In the genomic region with DNA sequence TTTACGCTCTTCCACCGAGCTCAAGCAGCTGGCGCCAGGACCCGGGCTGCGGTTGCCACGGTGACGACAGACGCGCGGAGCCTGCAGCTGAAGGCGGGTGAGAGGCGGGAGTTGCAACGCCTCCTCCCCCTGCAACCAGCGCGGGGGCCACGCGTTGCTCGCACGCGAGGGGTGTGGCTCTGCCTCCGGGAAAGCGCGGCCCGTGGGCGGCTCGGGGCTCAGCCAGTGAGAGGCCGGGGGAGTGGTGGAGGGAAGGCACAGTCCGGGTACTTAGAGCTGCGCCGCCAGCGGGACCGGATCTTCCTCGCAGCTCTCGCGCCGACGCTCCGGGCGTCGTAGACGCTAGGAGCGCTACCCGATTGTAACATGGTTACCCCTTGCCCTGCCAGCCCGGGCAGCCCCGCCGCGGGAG, we compare ENCODE assay signal across 8 mouse cellular contexts. TPM values are rescaled to one million over a fixed set of nuclear protein-coding genes. Genes with fewer than 3 reads are reported as not detected.
DNase-seq lines count a peak whose midpoint lies in the region; ATAC-seq lines count a peak whose summit lies in the region.

A gene (plus strand): TSS at position 271 of the 412 bp plus-strand sequence.

- H3K9ac ChIP-seq in hindbrain, embryonic 14.5 days = peak within 1 kb of the TSS; percentile 45

- H3K36me3 ChIP-seq in hindbrain, embryonic 14.5 days (replicated peaks; ENCODE audit: control insufficient read depth, insufficient read depth) = no peaks in the 10 kb centered on the region

- DNase-seq in T-cell, adult 2 months (ENCODE audit: low spot score) = peak; percentile 91
- peak; percentile 69 to 81 for DNase-seq in cerebellum, postnatal 36 days
- peak; percentile 90 to 95 for DNase-seq in frontal cortex, postnatal 36 days (ENCODE audit: low spot score in 2 of 2)
- DNase-seq in hindbrain, embryonic 14.5 days (ENCODE audit: low spot score) = peak; percentile 85
- DNase-seq in layer of hippocampus, postnatal 36 days = peak; percentile 93 to 95
- DNase-seq in lung, postnatal 25 days (ENCODE audit: low spot score) = peak; percentile 96
- peak; percentile 98 for DNase-seq in retina, postnatal 1 day
- peak; percentile 93 for DNase-seq in thymus, postnatal 4 days

- no peak within 1 kb of the TSS for H3K27ac ChIP-seq in hindbrain, embryonic 14.5 days

- no peaks in the 10 kb centered on the region for H3K9me3 ChIP-seq in hindbrain, embryonic 14.5 days (ENCODE audit: control insufficient read depth, low read length)

- H3K4me2 ChIP-seq in hindbrain, embryonic 14.5 days (replicated peaks) = peak within 1 kb of the TSS; percentile 98

- 0% methylated on average over 47 of the region's 47 CpGs for WGBS in hindbrain, embryonic 14.5 days

- H3K4me1 ChIP-seq in hindbrain, embryonic 14.5 days (replicated peaks; ENCODE audit: control insufficient read depth, insufficient read depth, low read length) = peaks cover 14% of the 10 kb centered on the region

- peaks cover 74% of the 10 kb centered on the region for H3K27me3 ChIP-seq in hindbrain, embryonic 14.5 days (ENCODE audit: control insufficient read depth, insufficient read depth, low read length)

- H3K4me3 ChIP-seq in hindbrain, embryonic 14.5 days (replicated peaks; ENCODE audit: low read length) = peak within 1 kb of the TSS; percentile 48

- peak; percentile 92 for ATAC-seq in hindbrain, embryonic 14.5 days (ENCODE audit: low FRiP score)

RNA-seq across cellular contexts. Expression of the gene that starts here (rescaled TPM):
- polyA plus RNA-seq in hindbrain, embryonic 14.5 days (2014; fragmentation: Nextera tagmentation; extraction: Ambion mirVana) = 1.0 and 2.1 TPM in 2 replicates
- 1 to 10 TPM; 4.3 to 5.0 TPM for total RNA-seq in layer of hippocampus, postnatal 36 days (2021)
